Mouse (Mus musculus) adrenal gland, adult 2 months (tissue): ENCODE results near the gene Slc35g3. TPM values are rescaled to one million over a fixed set of nuclear protein-coding genes. Genes with fewer than 3 reads are reported as not detected.
"Not testable (repeated sequence)": the region's sequence is repeated elsewhere in the genome, so short reads cannot be mapped to it uniquely, and the experiment has no call there.

Experiments used
- DNase-seq: peaks from one replicate; pipeline ENCODE4 v3.0.0; 2021
- polyA plus RNA-seq: library from polyadenylated mRNA; depleted of rRNA; stranded (reverse); fragments of >200 nt; gene quantifications from 2 replicates; pipeline ENCODE4 v1.2.3, GENCODE M21; 2012; rRNA removed
- total RNA-seq, 2 experiments: library from RNA; stranded (reverse); gene quantifications; 2 replicates each; pipeline ENCODE4 v1.2.3; 2021

The Slc35g3 gene
- total and polyA plus RNA-seq, 3 experiments, result not detected

DNA sequence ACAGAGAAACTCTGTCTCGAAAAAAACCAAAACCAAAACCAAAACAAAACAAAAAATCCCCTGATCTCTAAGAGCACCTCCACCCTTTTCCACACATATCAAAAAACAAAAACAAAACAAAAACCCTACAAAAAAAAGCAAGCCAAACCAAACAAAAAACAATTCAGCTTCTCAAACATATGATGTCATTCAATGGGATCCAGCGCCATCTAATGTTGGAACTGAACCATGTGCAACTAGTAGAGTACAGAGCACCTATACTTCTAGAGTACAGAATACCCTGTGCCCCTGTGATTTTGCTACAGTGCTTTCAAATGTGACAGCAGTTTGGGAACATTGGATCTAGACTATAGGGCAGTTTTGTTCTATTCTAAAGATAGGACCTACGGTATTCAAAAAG, 7.1 kb downstream of the Slc35g3 start:
- DNase-seq, result no peak

DNA sequence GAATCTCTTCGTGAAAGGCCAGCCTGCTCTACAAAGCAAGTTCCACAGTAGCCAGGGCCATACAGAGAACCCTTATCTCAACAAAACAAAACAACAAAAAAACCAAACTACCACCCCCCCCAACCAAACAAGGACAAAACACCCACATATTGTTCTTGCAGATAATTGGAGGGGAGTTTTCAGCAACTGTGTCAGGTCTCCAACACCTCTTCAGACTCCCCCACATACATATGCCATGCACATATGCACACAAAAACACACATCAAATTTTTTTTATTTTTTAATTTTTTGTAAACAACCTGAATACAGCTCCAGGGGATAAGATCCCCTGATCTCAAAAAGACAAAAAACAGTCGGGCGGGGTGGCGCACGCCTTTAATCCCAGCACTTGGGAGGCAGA, 7.5 kb downstream of the Slc35g3 start:
- DNase-seq, result no peak

- peak; percentile 66 for DNase-seq
Observed at GRCm38 (mm10) chr11:69752686-69753085, 9.1 kb downstream of the Slc35g3 start.

DNA sequence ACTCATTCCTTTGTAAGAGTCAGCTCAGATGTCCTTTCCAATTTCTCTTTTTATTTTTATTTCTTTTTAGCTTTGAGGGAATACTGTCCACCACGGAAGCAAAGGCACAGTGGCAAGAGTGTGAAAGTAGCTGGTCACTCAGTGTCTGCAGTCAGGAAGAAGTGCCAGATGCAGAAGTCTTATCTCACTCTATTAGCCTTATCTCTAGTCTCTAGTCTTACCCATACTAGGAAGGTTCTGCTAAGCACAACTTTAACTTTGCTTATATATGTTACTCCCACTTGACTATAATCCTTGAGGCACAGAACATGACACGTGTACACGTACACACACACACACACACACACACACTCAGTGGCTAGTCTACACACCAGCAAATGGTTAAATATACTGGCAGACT, 10.1 kb downstream of the Slc35g3 start:
- no peak for DNase-seq

DNA sequence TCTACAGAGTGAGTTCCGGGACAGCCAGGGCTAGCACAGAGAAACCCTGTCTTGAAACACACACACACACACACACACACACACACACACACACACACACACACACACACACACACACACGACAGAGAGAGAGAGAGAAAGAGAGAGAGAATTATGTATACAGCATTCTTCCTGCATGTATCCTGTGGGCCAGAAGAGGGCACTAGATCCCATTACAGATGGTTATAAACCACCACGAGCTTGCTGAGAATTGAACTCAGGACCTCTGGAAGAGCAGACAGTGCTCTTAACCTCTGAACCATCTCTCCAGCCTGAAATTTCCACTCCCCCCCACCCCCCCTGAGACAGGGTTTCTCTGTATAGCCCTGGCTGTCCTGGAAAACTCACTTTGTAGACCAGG, 30.4 kb downstream of the Slc35g3 start:
- not testable (repeated sequence) for DNase-seq

- peak; percentile 60 for DNase-seq
Observed at GRCm38 (mm10) chr11:69729063-69729462, 32.7 kb downstream of the Slc35g3 start.

GRCm38 (mm10) chr11:69725951-69726350, 35.8 kb downstream of the Slc35g3 start:
- no peak for DNase-seq

GRCm38 (mm10) chr11:69723074-69723473, 38.7 kb downstream of the Slc35g3 start:
- no peak for DNase-seq

- peak; percentile 35 for DNase-seq
Observed at GRCm38 (mm10) chr11:69720852-69721251, 40.9 kb downstream of the Slc35g3 start.

GRCm38 (mm10) chr11:69719423-69719822, 42.3 kb downstream of the Slc35g3 start:
- no peak for DNase-seq

GRCm38 (mm10) chr11:69718661-69719060, 43.1 kb downstream of the Slc35g3 start:
- DNase-seq, result no peak

DNA sequence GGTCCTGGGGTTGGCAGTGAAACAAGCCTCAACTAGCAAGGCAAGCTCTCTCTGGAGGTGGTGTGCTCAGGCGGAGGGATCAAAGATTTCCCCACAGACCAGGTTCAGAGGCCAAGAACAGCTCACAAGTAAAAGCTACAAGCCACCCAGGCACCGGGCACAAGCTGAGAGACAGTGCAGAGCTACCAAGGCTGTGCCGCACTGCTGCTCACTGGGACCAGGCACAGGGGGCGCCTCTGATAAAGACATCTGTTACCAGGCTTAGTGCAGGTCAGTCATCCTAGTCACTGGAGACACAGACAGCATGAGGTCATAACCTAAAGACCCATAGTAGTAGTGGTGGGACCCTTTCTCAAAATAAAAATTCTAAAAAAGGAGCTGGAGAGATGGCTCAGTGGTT, 44.8 kb downstream of the Slc35g3 start:
- no peak for DNase-seq

GRCm38 (mm10) chr11:69715929-69716328, 45.8 kb downstream of the Slc35g3 start:
- DNase-seq, result peak; percentile 83

DNA sequence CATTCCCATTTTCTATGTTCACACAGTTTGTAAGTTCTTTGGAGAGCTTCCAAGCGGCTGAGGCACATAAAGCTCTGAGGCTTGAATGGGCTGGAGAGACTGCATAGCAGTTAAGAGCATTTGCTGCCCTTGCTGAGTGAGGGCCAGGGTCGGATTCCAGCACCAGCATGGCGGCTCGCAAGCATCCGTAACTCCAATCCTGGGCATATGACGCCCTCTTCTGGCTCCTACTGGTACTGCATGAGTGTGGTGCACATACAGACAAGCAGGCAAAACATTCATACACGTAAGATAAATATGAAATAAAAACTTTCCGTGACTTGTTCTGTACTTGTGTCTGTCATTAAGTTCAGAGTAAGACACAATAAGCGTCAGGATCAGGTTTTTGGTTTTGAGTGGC, 46.3 kb downstream of the Slc35g3 start:
- DNase-seq, result peak; percentile 45

- DNase-seq, result no peak
Observed at GRCm38 (mm10) chr11:69714636-69715329, 47.0 kb downstream of the Slc35g3 start.

GRCm38 (mm10) chr11:69712954-69713672, 48.7 kb downstream of the Slc35g3 start:
- no peak for DNase-seq

DNA sequence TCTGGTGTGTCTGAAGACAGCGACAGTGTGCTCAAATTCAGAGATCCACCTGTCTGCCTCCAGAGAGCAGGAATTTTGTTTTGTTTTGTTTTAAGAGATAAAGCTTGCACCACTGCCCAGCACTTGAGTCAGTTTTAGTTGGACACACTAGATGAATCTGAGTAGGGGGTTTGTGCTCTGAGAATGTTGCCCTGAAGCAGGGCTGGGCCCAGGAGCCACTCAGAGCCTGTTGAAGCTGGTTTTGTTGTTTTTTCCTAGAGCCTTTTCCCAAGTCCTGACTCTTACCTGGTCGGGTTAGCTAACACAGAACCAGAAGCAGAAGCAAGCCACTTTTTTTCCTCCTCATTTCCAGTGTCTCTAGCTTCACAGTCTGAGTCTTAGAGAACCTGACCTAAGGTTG, 50.7 kb downstream of the Slc35g3 start:
- DNase-seq, result no peak

DNA sequence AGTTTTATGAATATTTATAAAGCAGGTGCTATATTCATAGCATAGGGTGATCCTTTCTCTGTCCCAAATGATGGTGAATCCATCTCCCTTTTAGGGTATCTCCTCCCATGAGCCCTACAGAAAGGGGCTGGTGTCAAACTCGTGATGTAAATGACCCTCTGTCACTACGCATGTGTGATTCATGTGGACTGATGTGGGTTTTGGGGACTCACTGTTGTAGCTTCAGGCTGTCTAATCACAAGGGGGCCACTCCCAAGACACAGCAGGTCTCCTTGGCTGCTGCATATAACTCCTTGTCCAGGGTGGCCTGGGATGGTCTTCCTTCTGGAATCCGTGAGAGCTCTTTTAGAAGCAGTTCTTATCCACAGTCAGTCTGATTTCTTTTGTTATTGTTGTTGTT, 51.3 kb downstream of the Slc35g3 start:
- no peak for DNase-seq

Other genes with a start within 250 kb of the Slc35g3 start
Only the 30 nearest of the 43 such genes appear.
- gene Atp1b2, start 156.0 kb downstream of the Slc35g3 start, total RNA-seq, result 10 to 100 TPM; 34.9 to 40.2 TPM
- 28.3 and 31.5 TPM in 2 replicates for gene Atp1b2, start 156.0 kb downstream of the Slc35g3 start, polyA plus RNA-seq
- not detected for gene Shbg, start 144.1 kb downstream of the Slc35g3 start, total RNA-seq
- not detected in 2 replicates for gene Shbg, start 144.1 kb downstream of the Slc35g3 start, polyA plus RNA-seq
- gene Sat2, start 139.9 kb downstream of the Slc35g3 start, total RNA-seq, result 10 to 100 TPM in 1 of 2 experiments, 1 to 10 TPM in 1; 6.1 to 11.9 TPM
- 2.1 and 3.2 TPM in 2 replicates for gene Sat2, start 139.9 kb downstream of the Slc35g3 start, polyA plus RNA-seq
- 100 to 1,000 TPM in 1 of 2 experiments, 10 to 100 TPM in 1; 69.6 to 105 TPM for gene Fxr2, start 129.0 kb downstream of the Slc35g3 start, total RNA-seq
- gene Fxr2, start 129.0 kb downstream of the Slc35g3 start, polyA plus RNA-seq, result 69.8 and 81.6 TPM in 2 replicates
- gene Sox15, start 106.7 kb downstream of the Slc35g3 start, total RNA-seq, result not detected
- gene Sox15, start 106.7 kb downstream of the Slc35g3 start, polyA plus RNA-seq, result 0.24 TPM in 1 of 2 replicates, not detected in the other
- 100 to 1,000 TPM; 109 to 127 TPM for gene Mpdu1, start 99.3 kb downstream of the Slc35g3 start, total RNA-seq
- gene Mpdu1, start 99.3 kb downstream of the Slc35g3 start, polyA plus RNA-seq, result 179 and 196 TPM in 2 replicates
- 10 to 100 TPM; 16.8 to 53.0 TPM for gene Cd68, start 95.8 kb downstream of the Slc35g3 start, total RNA-seq
- 24.5 and 36.9 TPM in 2 replicates for gene Cd68, start 95.8 kb downstream of the Slc35g3 start, polyA plus RNA-seq
- gene Eif4a1, start 89.5 kb downstream of the Slc35g3 start, total RNA-seq, result 100 to 1,000 TPM; 509 to 543 TPM
- 85.0 and 144 TPM in 2 replicates for gene Eif4a1, start 89.5 kb downstream of the Slc35g3 start, polyA plus RNA-seq
- 10 to 100 TPM; 65.5 to 75.5 TPM for gene Senp3, start 79.9 kb downstream of the Slc35g3 start, total RNA-seq
- gene Senp3, start 79.9 kb downstream of the Slc35g3 start, polyA plus RNA-seq, result 34.3 and 37.5 TPM in 2 replicates
- 1 to 10 TPM; 1.6 to 2.4 TPM for gene Tnfsf13, start 76.2 kb downstream of the Slc35g3 start, total RNA-seq
- gene Tnfsf13, start 76.2 kb downstream of the Slc35g3 start, polyA plus RNA-seq, result 2.2 and 2.4 TPM in 2 replicates
- 10 to 100 TPM; 19.8 to 37.1 TPM for gene Tnfsf12, start 66.1 kb downstream of the Slc35g3 start, total RNA-seq
- gene Tnfsf12, start 66.1 kb downstream of the Slc35g3 start, polyA plus RNA-seq, result 44.7 and 57.4 TPM in 2 replicates
- gene Tnfsfm13, start 65.9 kb downstream of the Slc35g3 start, total RNA-seq, result 1 to 10 TPM; 3.1 to 7.0 TPM
- gene Tnfsfm13, start 65.9 kb downstream of the Slc35g3 start, polyA plus RNA-seq, result 12.7 and 18.9 TPM in 2 replicates
- 10 to 100 TPM; 71.4 to 77.9 TPM for gene Polr2a, start 3.3 kb downstream of the Slc35g3 start, total RNA-seq
- gene Polr2a, start 3.3 kb downstream of the Slc35g3 start, polyA plus RNA-seq, result 20.6 and 38.3 TPM in 2 replicates
- 10 to 100 TPM; 47.3 to 74.8 TPM for gene Zbtb4, start 3.9 kb upstream of the Slc35g3 start, total RNA-seq
- gene Zbtb4, start 3.9 kb upstream of the Slc35g3 start, polyA plus RNA-seq, result 66.0 and 73.6 TPM in 2 replicates
- 1 to 10 TPM; 1.7 to 3.1 TPM for gene Chrnb1, start 34.0 kb upstream of the Slc35g3 start, total RNA-seq
- 2.7 and 3.0 TPM in 2 replicates for gene Chrnb1, start 34.0 kb upstream of the Slc35g3 start, polyA plus RNA-seq
- gene Fgf11, start 39.9 kb upstream of the Slc35g3 start, total RNA-seq, result 10 to 100 TPM in 1 of 2 experiments, 1 to 10 TPM in 1; 4.6 to 12.8 TPM
- gene Fgf11, start 39.9 kb upstream of the Slc35g3 start, polyA plus RNA-seq, result 6.0 and 13.4 TPM in 2 replicates
- gene Tmem102, start 43.7 kb upstream of the Slc35g3 start, total RNA-seq, result 1 to 10 TPM in 1 of 2 experiments, under 1 TPM in 1; 0.23 to 1.1 TPM
- 0.81 and 0.94 TPM in 2 replicates for gene Tmem102, start 43.7 kb upstream of the Slc35g3 start, polyA plus RNA-seq
- not detected for gene Gm39566, start 53.3 kb upstream of the Slc35g3 start, total RNA-seq
- gene Gm39566, start 53.3 kb upstream of the Slc35g3 start, polyA plus RNA-seq, result not detected in 2 replicates
- gene Spem2, start 56.5 kb upstream of the Slc35g3 start, total RNA-seq, result not detected
- gene Spem2, start 56.5 kb upstream of the Slc35g3 start, polyA plus RNA-seq, result 0.09 TPM in 1 of 2 replicates, not detected in the other
- not detected for gene Spem1, start 60.2 kb upstream of the Slc35g3 start, total RNA-seq
- gene Spem1, start 60.2 kb upstream of the Slc35g3 start, polyA plus RNA-seq, result not detected in 2 replicates
- gene Nlgn2, start 75.8 kb upstream of the Slc35g3 start, total RNA-seq, result 10 to 100 TPM; 14.6 to 21.8 TPM
- gene Nlgn2, start 75.8 kb upstream of the Slc35g3 start, polyA plus RNA-seq, result 55.0 and 58.6 TPM in 2 replicates
- 100 to 1,000 TPM; 139 to 173 TPM for gene Tmem256, start 76.5 kb upstream of the Slc35g3 start, total RNA-seq
- 116 and 160 TPM in 2 replicates for gene Tmem256, start 76.5 kb upstream of the Slc35g3 start, polyA plus RNA-seq
- gene Plscr3, start 84.4 kb upstream of the Slc35g3 start, total RNA-seq, result 10 to 100 TPM; 50.8 to 53.5 TPM
- 224 and 230 TPM in 2 replicates for gene Plscr3, start 84.4 kb upstream of the Slc35g3 start, polyA plus RNA-seq
- gene Tnk1, start 96.8 kb upstream of the Slc35g3 start, total RNA-seq, result under 1 TPM in 1 of 2 experiments, not detected in 1; 0.38 TPM
- 0.17 and 0.91 TPM in 2 replicates for gene Tnk1, start 96.8 kb upstream of the Slc35g3 start, polyA plus RNA-seq
- gene Tmem95, start 116.0 kb upstream of the Slc35g3 start, total RNA-seq, result not detected
- gene Tmem95, start 116.0 kb upstream of the Slc35g3 start, polyA plus RNA-seq, result not detected in 2 replicates
- 1 to 10 TPM; 3.2 to 5.7 TPM for gene Kctd11, start 119.4 kb upstream of the Slc35g3 start, total RNA-seq
- 4.1 and 4.9 TPM in 2 replicates for gene Kctd11, start 119.4 kb upstream of the Slc35g3 start, polyA plus RNA-seq
- gene Acap1, start 133.6 kb upstream of the Slc35g3 start, total RNA-seq, result under 1 TPM; 0.46 to 0.69 TPM
- gene Acap1, start 133.6 kb upstream of the Slc35g3 start, polyA plus RNA-seq, result 0.71 and 1.0 TPM in 2 replicates
- gene 2810408A11Rik, start 139.0 kb upstream of the Slc35g3 start, total RNA-seq, result under 1 TPM; 0.66 to 0.86 TPM
- gene 2810408A11Rik, start 139.0 kb upstream of the Slc35g3 start, polyA plus RNA-seq, result 0.18 and 0.74 TPM in 2 replicates
- gene Neurl4, start 139.1 kb upstream of the Slc35g3 start, total RNA-seq, result 10 to 100 TPM; 40.6 to 44.2 TPM
- 38.6 and 47.6 TPM in 2 replicates for gene Neurl4, start 139.1 kb upstream of the Slc35g3 start, polyA plus RNA-seq
- gene Gps2, start 151.9 kb upstream of the Slc35g3 start, total RNA-seq, result 10 to 100 TPM; 44.7 to 61.8 TPM
- gene Gps2, start 151.9 kb upstream of the Slc35g3 start, polyA plus RNA-seq, result 130 and 148 TPM in 2 replicates